Mouse (Mus musculus): ENCODE data around the gene Fan1.

Gene Fan1

DNA sequence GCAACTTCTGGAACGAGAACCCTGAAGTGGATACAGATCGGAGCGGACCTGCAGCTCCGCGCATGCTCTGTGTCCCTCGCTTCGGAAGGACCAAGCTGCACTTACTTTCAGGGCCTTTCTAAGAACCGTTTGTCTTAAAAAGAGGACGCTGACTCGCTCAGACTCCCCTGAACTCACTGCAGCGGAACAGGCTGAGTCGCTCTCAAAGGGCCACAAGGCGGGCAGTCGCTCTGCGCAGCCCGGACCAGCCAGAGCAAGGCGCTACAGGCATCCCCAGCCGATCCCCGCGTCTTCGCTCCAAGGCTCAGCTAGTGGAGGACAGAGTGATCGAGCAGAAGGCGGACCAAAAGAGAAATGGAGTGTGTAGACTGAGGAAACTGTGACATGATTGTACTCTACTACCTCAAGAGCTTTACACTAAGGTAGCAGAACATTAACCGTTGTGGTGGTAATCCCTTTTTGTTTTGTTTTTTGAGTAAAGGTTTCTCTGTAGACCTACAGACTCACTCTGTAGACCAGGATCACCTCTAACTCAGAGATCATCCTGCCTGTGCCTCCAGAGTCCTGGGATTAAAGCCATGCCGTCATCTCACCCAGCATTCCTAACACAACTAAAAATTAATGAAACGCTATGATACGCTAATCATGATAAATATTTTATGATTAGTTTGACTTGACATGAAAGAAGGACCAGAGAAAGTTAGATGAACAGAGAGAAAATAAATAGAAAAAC, at the start of gene Fan1:
Gene Fan1, minus strand, starts transcription at position 266 of the 733 bp plus-strand sequence.
- DNase-seq, result peak; percentile 73 to 82

DNA sequence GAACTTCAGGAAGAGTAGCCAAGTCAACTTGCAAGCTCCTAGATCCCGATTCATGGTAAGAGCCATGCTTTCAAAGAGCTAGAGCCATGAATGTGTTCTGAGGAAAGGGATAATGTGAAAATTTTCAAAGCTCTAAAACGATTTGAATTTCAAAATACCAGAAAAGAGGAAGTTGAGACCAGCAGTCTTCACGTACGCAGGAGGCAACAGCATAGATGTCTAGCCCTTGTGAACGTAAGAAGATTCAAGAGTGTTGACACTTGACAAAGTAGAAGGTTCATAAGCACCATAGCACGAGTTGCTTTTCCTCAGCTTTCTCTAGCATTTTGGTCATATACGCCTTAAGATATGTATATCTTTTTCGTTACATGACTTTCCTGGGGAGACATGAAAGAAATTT, 30.1 kb upstream of the Fan1 start:
- no peak for DNase-seq

- DNase-seq, result no peak
These were observed 28.6 kb upstream of the Fan1 start for GRCm38 (mm10) chr7:64402452-64402851.

GRCm38 (mm10) chr7:64400725-64401124, 26.8 kb upstream of the Fan1 start:
- no peak for DNase-seq

DNA sequence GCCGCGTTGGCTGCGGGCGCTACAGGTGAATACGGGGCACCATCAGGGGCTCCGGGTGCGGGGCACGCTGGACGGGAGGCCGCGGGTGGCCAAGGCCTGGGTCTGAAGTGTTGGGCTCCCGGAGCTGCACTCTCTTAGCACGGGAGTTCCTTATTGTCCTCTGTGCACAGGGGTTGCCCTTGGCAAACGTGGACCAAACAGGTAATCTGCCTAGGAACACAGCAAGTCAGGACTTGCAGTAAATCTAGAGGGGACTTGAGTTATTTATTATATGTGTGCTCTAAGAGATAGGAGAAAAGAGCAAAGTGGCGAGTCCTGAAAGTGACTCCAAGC, 18.9 kb upstream of the Fan1 start:
- DNase-seq, result no peak

- DNase-seq, result peak; percentile 97 to 98
These were observed 18.4 kb upstream of the Fan1 start, which contains the start of the genes Mphosph10 and Mcee for GRCm38 (mm10) chr7:64392122-64392818. Gene Mphosph10, minus strand, starts transcription at chr7:64392268. Gene Mcee, plus strand, starts transcription at chr7:64392607.

- peak in 1 of 2 experiments; percentile 18 for DNase-seq
These were observed 17.6 kb upstream of the Fan1 start for GRCm38 (mm10) chr7:64391479-64391878.

- no peak for DNase-seq
These were observed 607 bp downstream of the Fan1 start for GRCm38 (mm10) chr7:64373147-64373829.

GRCm38 (mm10) chr7:64371940-64372878, 1.7 kb downstream of the Fan1 start:
- DNase-seq, result no peak

- no peak for DNase-seq
These were observed 4.1 kb downstream of the Fan1 start for GRCm38 (mm10) chr7:64369841-64370240.

DNA sequence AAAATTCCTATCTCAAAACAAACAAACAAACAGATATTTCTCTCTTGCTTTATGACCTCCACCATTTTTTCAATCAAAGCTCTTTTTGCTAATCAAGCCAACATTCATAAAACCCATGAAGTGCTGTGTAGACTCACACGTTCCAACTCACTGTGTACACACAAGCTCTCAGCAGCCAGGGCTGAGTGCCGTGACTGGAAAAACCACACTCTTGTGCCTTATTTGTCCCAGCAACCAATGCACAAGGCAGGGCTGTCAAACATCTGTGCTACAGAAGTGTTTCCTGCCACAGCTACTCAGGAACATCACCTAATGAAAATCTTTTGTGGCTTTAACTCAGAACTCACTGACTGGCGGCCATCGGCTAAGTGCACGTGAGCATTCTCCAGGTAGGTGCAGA, 8.0 kb downstream of the Fan1 start:
- no peak for DNase-seq

DNA sequence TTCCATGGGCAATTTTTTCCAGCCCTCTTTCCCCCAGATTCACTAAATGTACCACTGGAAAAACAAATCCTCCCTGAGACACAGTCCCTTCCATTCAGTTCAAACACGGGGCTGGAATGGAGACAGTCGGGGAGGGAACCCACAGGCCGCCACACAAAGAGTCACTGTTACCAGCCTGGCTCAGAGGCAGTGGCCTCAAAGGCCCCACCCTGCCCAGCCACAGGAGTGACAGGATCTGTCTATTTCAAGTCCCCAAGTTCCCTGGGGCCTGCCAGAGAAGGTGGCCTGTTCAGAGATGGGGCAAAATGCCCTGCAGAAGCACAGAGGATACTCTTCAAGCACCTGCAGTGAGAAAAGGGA, 13.3 kb downstream of the Fan1 start:
- no peak for DNase-seq

- DNase-seq, result no peak
These were observed 13.8 kb downstream of the Fan1 start for GRCm38 (mm10) chr7:64359943-64360585.

DNA sequence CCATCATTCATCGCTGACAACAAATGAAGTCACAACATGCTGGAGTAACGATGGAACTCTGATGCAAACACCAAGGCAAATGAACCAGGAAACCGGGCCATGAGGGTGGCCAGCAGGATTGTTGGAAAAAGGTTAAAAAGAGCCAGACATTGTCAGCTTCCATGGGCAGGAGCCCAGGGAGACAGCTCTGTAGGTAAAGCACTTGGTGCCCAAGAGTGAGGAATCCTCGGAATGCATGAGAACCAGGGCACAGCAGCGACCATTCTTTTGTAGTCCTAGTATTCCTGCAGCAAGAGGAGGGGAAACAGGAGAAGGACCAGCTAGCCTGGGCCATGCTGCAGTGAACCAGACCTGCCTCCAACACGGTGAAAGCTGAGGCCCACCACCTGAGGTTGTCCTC, 15.2 kb downstream of the Fan1 start:
- DNase-seq, result no peak

GRCm38 (mm10) chr7:64357405-64357804, 16.5 kb downstream of the Fan1 start:
- no peak for DNase-seq

DNA sequence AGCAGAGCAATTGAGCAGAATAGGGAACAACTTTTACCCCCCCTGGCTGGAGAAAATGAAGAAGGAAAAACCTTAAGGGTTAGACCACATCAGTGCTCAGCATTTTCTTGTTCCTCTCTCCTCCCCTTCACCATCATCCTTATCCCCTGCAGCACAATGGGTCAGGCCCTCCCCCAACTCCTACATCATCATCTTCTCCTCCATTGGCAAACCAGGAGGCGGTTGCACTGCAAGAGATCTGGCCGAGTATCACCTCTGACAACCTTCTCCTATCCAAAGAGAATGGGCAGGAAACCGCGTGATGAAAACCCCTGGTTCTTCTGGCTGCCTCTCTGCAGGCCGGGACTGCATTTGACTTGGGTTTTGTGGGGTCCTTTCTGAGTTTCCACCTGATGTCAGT, 17.2 kb downstream of the Fan1 start:
- no peak for DNase-seq

DNA sequence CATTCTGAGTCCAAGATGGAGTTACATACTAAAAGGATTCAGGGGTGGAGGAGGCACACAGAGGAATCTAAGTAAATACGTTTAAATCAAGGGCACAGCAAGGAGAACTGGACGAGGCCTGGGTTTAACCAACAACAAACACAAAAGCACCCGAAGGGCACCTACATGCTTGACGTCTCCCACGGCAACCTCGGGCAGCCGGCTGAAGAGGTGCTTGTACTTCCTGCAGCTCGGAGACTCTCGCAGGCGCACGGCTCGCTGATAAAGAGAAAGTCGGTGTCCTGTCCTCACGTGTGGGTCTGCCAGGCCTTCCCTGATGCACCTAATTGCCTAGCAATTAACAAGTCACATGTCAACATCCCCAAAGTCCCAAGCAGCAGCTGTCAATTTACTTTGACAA, 19.7 kb downstream of the Fan1 start:
- no peak for DNase-seq

DNA sequence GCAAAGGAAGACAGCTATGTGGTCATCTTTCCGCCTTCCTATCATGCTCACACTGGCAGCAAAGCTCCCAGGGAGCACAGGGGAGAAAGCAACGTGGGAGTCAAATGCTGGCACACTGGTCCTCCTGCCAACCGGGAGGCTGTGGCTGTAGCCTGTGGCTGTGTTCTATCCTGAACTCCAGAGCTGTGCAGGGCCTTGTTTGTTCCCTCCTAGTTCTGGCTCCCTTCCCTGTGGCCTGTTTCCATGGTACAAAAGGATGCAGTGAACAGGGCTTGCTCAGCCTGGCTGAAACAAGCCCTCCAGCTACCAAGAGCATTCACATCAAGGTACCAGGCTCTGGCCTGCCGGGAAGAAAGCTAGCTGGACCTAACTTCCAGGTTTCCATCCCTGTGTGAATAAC, 22.8 kb downstream of the Fan1 start:
- DNase-seq, result no peak

- no peak for DNase-seq
These were observed 24.6 kb downstream of the Fan1 start for GRCm38 (mm10) chr7:64349147-64349861.

GRCm38 (mm10) chr7:64347813-64348212, 26.1 kb downstream of the Fan1 start:
- DNase-seq, result no peak

DNA sequence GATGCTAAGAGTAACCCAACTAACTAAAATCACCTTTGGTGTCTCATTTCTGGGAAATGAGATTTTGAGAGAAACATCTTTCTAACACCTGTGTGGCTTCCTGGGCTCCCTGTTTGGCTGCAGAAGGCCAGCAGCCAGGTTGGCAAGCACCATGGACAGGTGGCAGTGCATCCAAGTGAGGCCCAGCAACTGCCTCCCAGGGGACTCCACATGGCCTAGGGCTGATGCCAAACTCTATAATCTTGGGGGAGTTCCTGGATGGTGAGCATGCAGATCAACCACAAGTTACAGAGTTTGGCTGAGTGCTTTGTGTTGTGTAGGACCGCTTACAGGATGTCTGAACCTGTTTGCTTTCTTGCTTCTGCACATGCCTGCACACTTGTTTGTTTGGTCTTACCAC, 41.2 kb downstream of the Fan1 start:
- no peak for DNase-seq

GRCm38 (mm10) chr7:64331309-64331708, 42.6 kb downstream of the Fan1 start:
- DNase-seq, result no peak
